Mouse (Mus musculus) kidney, adult 2 months (tissue): ENCODE results near the gene Ptprn2. TPM values are rescaled to one million over a fixed set of nuclear protein-coding genes. Genes with fewer than 3 reads are reported as not detected.

Experiments
- DNase-seq: peaks from one replicate; pipeline ENCODE4 v3.0.0; 2021
- H3K27ac ChIP-seq: fragments of 200-500 bp; 2 replicates; pipeline ENCODE4 v1.5.1; 2012; ENCODE audit warnings: low read depth, low read length, control low read depth, inconsistent platforms; ENCODE audit not compliant: insufficient read depth
- H3K27me3 ChIP-seq: fragments of 200-500 bp; replicated peaks from 2 replicates; pipeline ENCODE4 v1.6.1; 2012; ENCODE audit warnings: mild to moderate bottlenecking, moderate library complexity, low read length, inconsistent platforms; ENCODE audit not compliant: control insufficient read depth, insufficient read depth
- H3K36me3 ChIP-seq: fragments of 200-500 bp; 2 replicates; pipeline ENCODE4 v1.6.1; 2012; ENCODE audit warnings: mild to moderate bottlenecking, moderate library complexity, low read length, inconsistent platforms; ENCODE audit not compliant: control insufficient read depth, insufficient read depth
- H3K4me1 ChIP-seq: fragments of 200-500 bp; 2 replicates; pipeline ENCODE4 v1.6.1; 2011; ENCODE audit warnings: low read length; ENCODE audit not compliant: control insufficient read depth, insufficient read depth
- H3K4me3 ChIP-seq: fragments of 200-500 bp; 2 replicates; pipeline ENCODE4 v1.5.1; 2011; ENCODE audit warnings: mild to moderate bottlenecking, low read depth, low read length, control low read depth; ENCODE audit not compliant: insufficient read depth
- CTCF ChIP-seq: fragments of 200-500 bp; conservative IDR thresholded peaks from 2 replicates; pipeline ENCODE4 v1.5.1; 2011; ENCODE audit warnings: low read depth, mild to moderate bottlenecking, control low read depth, low read length, moderate library complexity, mixed read lengths; ENCODE audit not compliant: insufficient read depth, insufficient read length
- POLR2A ChIP-seq: fragments of 200-500 bp; IDR thresholded peaks from one replicate; pipeline ENCODE4 v1.6.1; 2011; ENCODE audit warnings: low read depth, low read length, control low read depth
- WGBS: fragments of 180-500 bp; shearing (Covaris S2); methylation state at CpG from one replicate; pipeline ENCODE4 v1.1.7; 2018; 5-methylcytosine and 5-hydroxymethylcytosine counted together
- polyA plus RNA-seq: library from polyadenylated mRNA; depleted of rRNA; stranded (reverse); fragments of >200 nt; gene quantifications from 2 replicates; pipeline ENCODE4 v1.2.3, GENCODE M21; 2012

Ptprn2 gene
- polyA plus RNA-seq, 1 experiment, result 0.91 TPM

GRCm38 (mm10) chr12:116888856-116889255 lies 403.3 kb downstream of the Ptprn2 start:
- no peak for TF ChIP-seq CTCF
- TF ChIP-seq POLR2A, result no peak
- 77% methylated on average over 2 of the region's 2 CpGs for WGBS
- no peaks in the 10 kb centered on the region for H3K4me1 ChIP-seq
- no peaks in the 10 kb centered on the region for H3K27me3 ChIP-seq
- no peaks in the 10 kb centered on the region for H3K36me3 ChIP-seq
- H3K4me3 ChIP-seq, result no peak overlapping the region
- DNase-seq, result no peak
- no peak overlapping the region for H3K27ac ChIP-seq

GRCm38 (mm10) chr12:116892584-116892983 lies 407.1 kb downstream of the Ptprn2 start:
- Histone ChIP-seq H3K36me3 (no peaks in the 10 kb centered on the region), H3K4me3 (no peak overlapping the region), H3K4me1 (no peaks in the 10 kb centered on the region), H3K27ac (no peak overlapping the region), H3K27me3 (no peaks in the 10 kb centered on the region)
- no peak for DNase-seq
- 82% methylated on average over 8 of the region's 8 CpGs for WGBS
- TF ChIP-seq CTCF (no peak), POLR2A (no peak)

DNA sequence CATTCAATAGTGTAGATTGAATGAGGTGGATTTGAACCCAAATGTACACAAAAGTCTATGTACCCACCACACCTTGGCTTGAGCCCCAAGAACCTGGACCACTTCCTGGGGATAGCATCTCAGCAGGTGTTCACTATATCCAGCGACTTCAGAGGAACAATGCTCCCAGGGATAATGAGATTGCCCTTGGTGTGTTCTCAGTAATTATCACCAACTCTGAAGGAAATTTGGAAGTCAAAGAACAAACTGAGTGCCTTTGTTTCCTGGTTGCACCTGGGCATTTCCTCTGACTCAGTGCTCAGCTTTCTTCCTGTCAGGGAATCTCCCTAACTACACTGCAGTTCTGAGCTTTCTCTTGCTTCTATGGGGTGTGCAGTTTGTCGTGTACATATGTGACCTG lies 411.1 kb downstream of the Ptprn2 start:
- 61% methylated on average over 2 of the region's 2 CpGs for WGBS
- H3K36me3 ChIP-seq, result no peaks in the 10 kb centered on the region
- no peak overlapping the region for H3K4me3 ChIP-seq
- TF ChIP-seq POLR2A (no peak), CTCF (no peak)
- no peak for DNase-seq
- no peaks in the 10 kb centered on the region for H3K4me1 ChIP-seq
- H3K27ac ChIP-seq, result no peak overlapping the region
- H3K27me3 ChIP-seq, result no peaks in the 10 kb centered on the region

DNA sequence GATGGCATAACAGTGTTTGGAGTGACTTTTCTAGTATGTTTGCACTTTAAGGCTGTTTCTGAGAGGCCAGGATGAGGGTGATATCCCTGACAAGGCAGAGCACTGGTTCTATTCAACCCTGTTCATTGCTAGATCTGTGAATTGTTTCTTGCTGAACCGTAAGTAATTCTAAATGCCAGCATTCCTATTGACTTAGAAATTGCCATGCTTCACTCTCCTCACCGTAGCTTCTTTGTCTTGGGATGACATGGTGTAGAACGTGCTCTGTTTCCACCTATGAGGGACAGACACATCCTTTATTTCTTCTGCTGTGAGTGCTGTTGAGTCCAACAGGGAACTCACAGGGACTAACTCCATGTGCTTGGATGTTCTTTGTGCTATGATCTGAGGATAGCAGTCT lies 416.3 kb downstream of the Ptprn2 start:
- Histone ChIP-seq H3K4me3 (no peak overlapping the region), H3K4me1 (no peaks in the 10 kb centered on the region), H3K36me3 (no peaks in the 10 kb centered on the region), H3K27me3 (no peaks in the 10 kb centered on the region), H3K27ac (no peak overlapping the region)
- TF ChIP-seq POLR2A (no peak), CTCF (no peak)
- 86% methylated on average over 3 of the region's 3 CpGs for WGBS
- no peak for DNase-seq

- TF ChIP-seq POLR2A, result no peak
- no peak for TF ChIP-seq CTCF
- no peak overlapping the region for H3K27ac ChIP-seq
- H3K36me3 ChIP-seq, result no peaks in the 10 kb centered on the region
- H3K4me3 ChIP-seq, result no peak overlapping the region
- no peaks in the 10 kb centered on the region for H3K4me1 ChIP-seq
- no peaks in the 10 kb centered on the region for H3K27me3 ChIP-seq
- 52% methylated on average over 1 of the region's 1 CpGs for WGBS
- no peak for DNase-seq
These were observed 421.9 kb downstream of the Ptprn2 start for GRCm38 (mm10) chr12:116907424-116907823.

GRCm38 (mm10) chr12:116908668-116909067 lies 423.1 kb downstream of the Ptprn2 start:
- DNase-seq, result no peak
- H3K27me3 ChIP-seq, result no peaks in the 10 kb centered on the region
- no peak overlapping the region for H3K27ac ChIP-seq
- no peak overlapping the region for H3K4me3 ChIP-seq
- 81% methylated on average over 2 of the region's 2 CpGs for WGBS
- H3K4me1 ChIP-seq, result no peaks in the 10 kb centered on the region
- no peak for TF ChIP-seq CTCF
- TF ChIP-seq POLR2A, result no peak
- no peaks in the 10 kb centered on the region for H3K36me3 ChIP-seq

GRCm38 (mm10) chr12:116916776-116917175 lies 431.3 kb downstream of the Ptprn2 start:
- no peak for DNase-seq
- 68% methylated on average over 5 of the region's 5 CpGs for WGBS
- TF ChIP-seq POLR2A (no peak), CTCF (no peak)

GRCm38 (mm10) chr12:116919185-116919584 lies 433.7 kb downstream of the Ptprn2 start:
- H3K27ac ChIP-seq, result no peak overlapping the region
- 76% methylated on average over 6 of the region's 6 CpGs for WGBS
- TF ChIP-seq POLR2A, result no peak
- TF ChIP-seq CTCF, result no peak

More at GRCm38 (mm10) chr12:116916776-116917175, 431.3 kb downstream of the Ptprn2 start:
- no peaks in the 10 kb centered on the region for H3K36me3 ChIP-seq
- no peak overlapping the region for H3K27ac ChIP-seq
- H3K4me1 ChIP-seq, result no peaks in the 10 kb centered on the region
- no peaks in the 10 kb centered on the region for H3K27me3 ChIP-seq
- no peak overlapping the region for H3K4me3 ChIP-seq

More at GRCm38 (mm10) chr12:116919185-116919584, 433.7 kb downstream of the Ptprn2 start:
- DNase-seq, result no peak
- Histone ChIP-seq H3K36me3 (no peaks in the 10 kb centered on the region), H3K4me3 (no peak overlapping the region), H3K27me3 (no peaks in the 10 kb centered on the region), H3K4me1 (no peaks in the 10 kb centered on the region)
